Mouse (Mus musculus) liver, embryonic 12.5 days (tissue): Measurements from ENCODE around the gene Pard6b. TPM values are rescaled to one million over a fixed set of nuclear protein-coding genes. Genes with fewer than 3 reads are reported as not detected.

Experiments
- ATAC-seq: fragments of 200-750 bp; cut with Nextera tagmentation; 2 replicates; pipeline ENCODE4 v1.8.0; 2017; ENCODE audit warnings: moderate number of reproducible peaks, mild to moderate bottlenecking, moderate library complexity
- H3K27ac ChIP-seq: fragments of 300-500 bp; sonication (generic); 2 replicates; pipeline ENCODE4 v1.5.1; 2016; ENCODE audit warnings: mild to moderate bottlenecking
- H3K27me3 ChIP-seq: fragments of 300-500 bp; sonication (generic); replicated peaks from 2 replicates; pipeline ENCODE4 v1.6.1; 2016; ENCODE audit warnings: mild to moderate bottlenecking, moderate library complexity
- H3K36me3 ChIP-seq: fragments of 300-500 bp; sonication (generic); 2 replicates; pipeline ENCODE4 v1.6.1; 2016; ENCODE audit warnings: mild to moderate bottlenecking, moderate library complexity
- H3K4me1 ChIP-seq: fragments of 300-500 bp; sonication (generic); 2 replicates; pipeline ENCODE4 v1.6.1; 2016
- H3K4me2 ChIP-seq: fragments of 300-500 bp; sonication (generic); 2 replicates; pipeline ENCODE4 v1.6.1; 2016; ENCODE audit warnings: mild to moderate bottlenecking, moderate library complexity
- H3K4me3 ChIP-seq: fragments of 300-500 bp; sonication (generic); 2 replicates; pipeline ENCODE4 v1.5.1; 2016; ENCODE audit warnings: mild to moderate bottlenecking, moderate library complexity
- H3K9ac ChIP-seq: fragments of 300-500 bp; sonication (generic); 2 replicates; pipeline ENCODE4 v1.6.1; 2016; ENCODE audit warnings: mild to moderate bottlenecking, moderate library complexity
- H3K9me3 ChIP-seq: fragments of 300-500 bp; sonication (generic); replicated peaks from 2 replicates; pipeline ENCODE4 v1.6.1; 2016; ENCODE audit warnings: mild to moderate bottlenecking, moderate library complexity
- WGBS: fragments of 180-500 bp; shearing (Covaris S2); methylation state at CpG from one replicate; pipeline ENCODE4 v1.1.7; 2016; ENCODE audit not compliant: insufficient replicate concordance; 5-methylcytosine and 5-hydroxymethylcytosine counted together
- polyA plus RNA-seq: library from polyadenylated mRNA; unstranded; fragments of >200 nt; fragmentation: Nextera tagmentation; extraction: Ambion mirVana; gene quantifications from 2 replicates; pipeline ENCODE4 v1.2.1, GENCODE M21; 2016

The Pard6b gene
- polyA plus RNA-seq, 1 experiment from 2014 or later = 4.5 TPM

- no peak overlapping the region for H3K4me2 ChIP-seq
- no peaks in the 10 kb centered on the region for H3K9me3 ChIP-seq
- H3K36me3 ChIP-seq = no peaks in the 10 kb centered on the region
- H3K27ac ChIP-seq = no peak overlapping the region
- H3K4me1 ChIP-seq = peaks cover 4% of the 10 kb centered on the region; the same call in 1 of the 2 replicates
- ATAC-seq = no peak
- 76% methylated on average over 8 of the region's 8 CpGs for WGBS
- no peaks in the 10 kb centered on the region for H3K27me3 ChIP-seq
- H3K4me3 ChIP-seq = no peak overlapping the region
- no peak overlapping the region for H3K9ac ChIP-seq
Observed at GRCm38 (mm10) chr2:168066783-168067182, 14.0 kb upstream of the Pard6b start.

- no peak for ATAC-seq
- 34% methylated on average over 5 of the region's 5 CpGs for WGBS
- 0 out of 2 replicates have a peak, but pooled peaks cover 4% of the 10 kb centered on the region for H3K27me3 ChIP-seq
- no peaks in the 10 kb centered on the region for H3K36me3 ChIP-seq
- H3K4me3 ChIP-seq = no peak overlapping the region
- peaks cover 24% of the 10 kb centered on the region for H3K4me1 ChIP-seq
- H3K9ac ChIP-seq = no peak overlapping the region
- H3K27ac ChIP-seq = no peak overlapping the region
- H3K9me3 ChIP-seq = no peaks in the 10 kb centered on the region
- no peak overlapping the region for H3K4me2 ChIP-seq
Observed at GRCm38 (mm10) chr2:168070425-168070824, 10.4 kb upstream of the Pard6b start.

GRCm38 (mm10) chr2:168072436-168073131, 8.2 kb upstream of the Pard6b start:
- WGBS = 40% methylated on average over 12 of the region's 12 CpGs
- H3K9ac ChIP-seq = no peak overlapping the region
- H3K27ac ChIP-seq = no peak overlapping the region
- no peak overlapping the region for H3K4me3 ChIP-seq
- H3K36me3 ChIP-seq = no peaks in the 10 kb centered on the region
- ATAC-seq = no peak
- peaks cover 25% of the 10 kb centered on the region for H3K27me3 ChIP-seq
- no peak overlapping the region for H3K4me2 ChIP-seq
- H3K4me1 ChIP-seq = peaks cover 20% of the 10 kb centered on the region
- no peaks in the 10 kb centered on the region for H3K9me3 ChIP-seq

- Histone ChIP-seq H3K27me3 (peaks cover 37% of the 10 kb centered on the region), H3K9me3 (no peaks in the 10 kb centered on the region), H3K36me3 (no peaks in the 10 kb centered on the region), H3K27ac (no peak overlapping the region), H3K9ac (no peak overlapping the region), H3K4me1 (peaks cover 29% of the 10 kb centered on the region), H3K4me3 (no peak overlapping the region), H3K4me2 (no peak overlapping the region)
- 74% methylated on average over 5 of the region's 5 CpGs for WGBS
- no peak for ATAC-seq
Observed at GRCm38 (mm10) chr2:168073722-168074121, 7.1 kb upstream of the Pard6b start.

GRCm38 (mm10) chr2:168074457-168074856, 6.3 kb upstream of the Pard6b start:
- WGBS = 34% methylated on average over 3 of the region's 3 CpGs
- ATAC-seq = no peak

GRCm38 (mm10) chr2:168076840-168077576, 3.8 kb upstream of the Pard6b start:
- H3K9ac ChIP-seq = no peak overlapping the region
- H3K27ac ChIP-seq = no peak overlapping the region
- no peak overlapping the region for H3K4me3 ChIP-seq
- WGBS = 67% methylated on average over 20 of the region's 20 CpGs
- H3K4me2 ChIP-seq = no peak overlapping the region
- peaks cover 52% of the 10 kb centered on the region for H3K4me1 ChIP-seq
- no peaks in the 10 kb centered on the region for H3K36me3 ChIP-seq
- peaks cover 57% of the 10 kb centered on the region for H3K27me3 ChIP-seq
- no peaks in the 10 kb centered on the region for H3K9me3 ChIP-seq
- no peak for ATAC-seq

More at GRCm38 (mm10) chr2:168074457-168074856, 6.3 kb upstream of the Pard6b start:
- peaks cover 35% of the 10 kb centered on the region for H3K4me1 ChIP-seq
- peaks cover 44% of the 10 kb centered on the region for H3K27me3 ChIP-seq
- no peaks in the 10 kb centered on the region for H3K36me3 ChIP-seq
- no peak overlapping the region for H3K9ac ChIP-seq
- no peak overlapping the region for H3K27ac ChIP-seq
- H3K4me3 ChIP-seq = no peak overlapping the region
- H3K9me3 ChIP-seq = no peaks in the 10 kb centered on the region
- no peak overlapping the region for H3K4me2 ChIP-seq

GRCm38 (mm10) chr2:168078107-168078830, 2.5 kb upstream of the Pard6b start:
- H3K4me1 ChIP-seq = peaks cover 53% of the 10 kb centered on the region
- no peak overlapping the region for H3K4me3 ChIP-seq
- WGBS = 23% methylated on average over 15 of the region's 15 CpGs

GRCm38 (mm10) chr2:168081299-168081932, 612 bp downstream of the Pard6b start:
- Histone ChIP-seq H3K4me1 (peaks cover 46% of the 10 kb centered on the region), H3K9ac (peak overlapping the region; percentile 88), H3K4me2 (peak overlapping the region; percentile 100), H3K9me3 (no peaks in the 10 kb centered on the region), H3K27ac (peak overlapping the region; percentile 78), H3K27me3 (peaks cover 70% of the 10 kb centered on the region), H3K36me3 (no peaks in the 10 kb centered on the region), H3K4me3 (peak overlapping the region; percentile 80)
- no peak for ATAC-seq
- under 1% methylated on average over 49 of the region's 49 CpGs for WGBS

More at GRCm38 (mm10) chr2:168078107-168078830, 2.5 kb upstream of the Pard6b start:
- Histone ChIP-seq H3K9me3 (no peaks in the 10 kb centered on the region), H3K36me3 (no peaks in the 10 kb centered on the region), H3K9ac (no peak overlapping the region), H3K27me3 (peaks cover 65% of the 10 kb centered on the region), H3K27ac (no peak overlapping the region), H3K4me2 (no peak overlapping the region)
- ATAC-seq = no peak

- Histone ChIP-seq H3K27ac (no peak overlapping the region), H3K4me1 (peaks cover 48% of the 10 kb centered on the region), H3K9me3 (no peaks in the 10 kb centered on the region), H3K36me3 (no peaks in the 10 kb centered on the region), H3K27me3 (peaks cover 65% of the 10 kb centered on the region), H3K4me3 (peak overlapping the region; percentile 80), H3K9ac (peak overlapping the region; percentile 88), H3K4me2 (peak overlapping the region; percentile 100)
- 4% methylated on average over 14 of the region's 14 CpGs for WGBS
- no peak for ATAC-seq
Observed at GRCm38 (mm10) chr2:168081933-168082306, 1.1 kb downstream of the Pard6b start.

- no peak overlapping the region for H3K27ac ChIP-seq
- 55% methylated on average over 2 of the region's 2 CpGs for WGBS
- peaks cover 40% of the 10 kb centered on the region for H3K4me1 ChIP-seq
Observed at GRCm38 (mm10) chr2:168083593-168083992, 2.8 kb downstream of the Pard6b start.

GRCm38 (mm10) chr2:168084228-168084627, 3.4 kb downstream of the Pard6b start:
- H3K9ac ChIP-seq = no peak overlapping the region

More at GRCm38 (mm10) chr2:168083593-168083992, 2.8 kb downstream of the Pard6b start:
- no peaks in the 10 kb centered on the region for H3K9me3 ChIP-seq
- no peak overlapping the region for H3K9ac ChIP-seq
- ATAC-seq = no peak
- H3K4me3 ChIP-seq = no peak overlapping the region
- no peak overlapping the region for H3K4me2 ChIP-seq
- H3K27me3 ChIP-seq = peaks cover 55% of the 10 kb centered on the region
- no peaks in the 10 kb centered on the region for H3K36me3 ChIP-seq

More at GRCm38 (mm10) chr2:168084228-168084627, 3.4 kb downstream of the Pard6b start:
- peaks cover 42% of the 10 kb centered on the region for H3K4me1 ChIP-seq
- no peak overlapping the region for H3K4me2 ChIP-seq
- H3K36me3 ChIP-seq = no peaks in the 10 kb centered on the region
- ATAC-seq = no peak
- no peak overlapping the region for H3K4me3 ChIP-seq
- H3K27me3 ChIP-seq = peaks cover 48% of the 10 kb centered on the region
- no peak overlapping the region for H3K27ac ChIP-seq
- no peaks in the 10 kb centered on the region for H3K9me3 ChIP-seq
- WGBS = 81% methylated on average over 7 of the region's 7 CpGs
